Mouse (Mus musculus): Measurements from ENCODE around the gene Carns1. TPM values are rescaled to one million over a fixed set of nuclear protein-coding genes. Genes with fewer than 3 reads are reported as not detected.
A peak's percentile ranks its signal among the peaks of the same experiment; 100 is the strongest.
"Not testable (repeated sequence)": the region's sequence is repeated elsewhere in the genome, so short reads cannot be mapped to it uniquely, and the experiment has no call there.

Gene Carns1
- polyA plus RNA-seq, 1 experiment from 2014 or later: 3.1 TPM

DNA sequence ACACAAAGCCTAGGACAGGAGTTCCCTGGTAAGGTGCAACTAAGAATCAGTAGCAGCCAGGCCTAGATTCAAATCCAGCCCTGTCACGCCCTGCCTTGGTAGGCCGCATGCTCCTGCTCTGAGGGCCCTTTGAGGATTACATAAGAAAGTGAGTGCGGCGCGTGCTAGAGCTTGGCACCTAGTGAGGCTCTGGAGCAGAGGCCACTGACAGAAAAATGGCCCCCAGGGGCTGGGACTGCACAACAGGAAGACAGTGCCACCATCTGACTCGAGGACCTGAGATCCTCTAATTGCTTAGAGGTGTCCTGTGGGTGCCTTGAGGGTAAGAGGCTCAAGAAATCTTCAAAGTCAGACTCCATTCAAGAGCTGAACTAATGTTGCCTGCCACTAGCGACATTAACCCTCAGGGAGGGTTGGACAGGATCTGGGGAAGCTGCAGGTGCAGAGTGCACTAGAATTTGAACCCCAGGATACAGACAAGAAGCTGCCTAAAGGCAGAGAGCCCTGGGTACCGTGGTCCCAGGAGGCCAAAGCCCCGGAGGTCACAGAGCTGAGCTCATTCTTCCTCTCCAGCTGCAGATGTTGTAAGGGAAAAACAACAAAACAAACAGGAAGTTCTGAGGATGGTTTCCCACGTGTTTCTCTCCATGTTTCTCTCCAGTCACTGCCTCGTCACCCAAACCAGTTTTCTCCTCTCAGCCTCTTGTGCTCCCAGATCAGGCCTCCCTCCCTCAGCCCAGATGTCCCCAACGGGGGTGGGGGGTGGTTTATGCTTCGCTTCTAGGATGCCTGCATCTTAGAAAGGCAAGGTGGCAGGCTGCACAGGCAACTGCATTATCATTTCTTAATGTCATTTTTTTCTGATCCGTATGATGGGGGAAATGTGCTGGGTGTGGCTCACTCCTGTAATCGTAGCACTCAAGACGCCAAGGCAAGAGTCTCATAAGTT, 30.5 kb downstream of the Carns1 start:
- no peak overlapping the region for H3K4me2 ChIP-seq (ENCODE audit: low read depth, low read length)
- peaks cover 15% of the 10 kb centered on the region for H3K4me1 ChIP-seq (ENCODE audit: control insufficient read depth, insufficient read depth, low read length)
- no peaks in the 10 kb centered on the region for H3K9me3 ChIP-seq (replicated peaks; ENCODE audit: control insufficient read depth, low read length)
- H3K27ac ChIP-seq (ENCODE audit: low read length): 0 out of 2 replicates have a peak overlapping the region, but pooled peaks have one; percentile 12
- WGBS: 77% methylated on average over 16 of the region's 16 CpGs
- H3K27me3 ChIP-seq (ENCODE audit: control insufficient read depth, insufficient read depth, low read length): no peaks in the 10 kb centered on the region
- no peak overlapping the region for H3K4me3 ChIP-seq (replicated peaks; ENCODE audit: low read length)
- ATAC-seq (ENCODE audit: insufficient read depth, low FRiP score): no peak
- no peaks in the 10 kb centered on the region for H3K36me3 ChIP-seq (ENCODE audit: control insufficient read depth, insufficient read depth, low read length)
- H3K9ac ChIP-seq (ENCODE audit: low read length): no peak overlapping the region

DNA sequence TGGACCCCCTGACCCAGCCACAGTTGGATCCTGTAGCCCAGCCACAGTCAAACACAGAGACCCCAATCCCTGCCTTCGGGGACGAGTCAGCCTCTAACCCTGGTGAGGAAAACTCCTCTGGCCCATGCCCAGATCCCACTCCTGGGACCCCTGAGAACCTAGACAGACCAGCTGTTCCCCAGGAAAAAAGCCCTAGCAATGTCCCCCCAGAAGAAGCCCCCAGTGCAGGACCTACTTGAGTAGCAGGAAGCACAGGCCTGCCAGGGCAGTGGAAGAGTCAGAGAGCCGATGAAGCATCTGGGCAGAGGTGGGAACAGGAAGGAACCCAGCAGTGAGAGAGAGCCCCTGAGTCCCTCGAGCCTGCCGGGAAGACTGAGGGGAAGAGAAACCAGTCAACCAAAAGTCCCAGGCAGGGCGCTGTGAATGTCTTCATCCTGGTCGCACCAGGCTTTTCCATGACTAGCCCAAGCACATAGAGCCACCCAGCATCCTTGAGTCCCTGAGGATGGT, 31.5 kb downstream of the Carns1 start, which contains the start of gene Cabp4:
Gene Cabp4, minus strand, starts transcription at position 275 of the 510 bp plus-strand sequence.
- Histone ChIP-seq H3K4me1 (ENCODE audit: control insufficient read depth, insufficient read depth, low read length) (peaks cover 7% of the 10 kb centered on the region; the same call in 1 of the 2 replicates), H3K4me2 (ENCODE audit: low read depth, low read length) (no peak within 1 kb of the TSS), H3K4me3 (replicated peaks; ENCODE audit: low read length) (no peak within 1 kb of the TSS), H3K27me3 (ENCODE audit: control insufficient read depth, insufficient read depth, low read length) (no peaks in the 10 kb centered on the region), H3K9me3 (replicated peaks; ENCODE audit: control insufficient read depth, low read length) (no peaks in the 10 kb centered on the region), H3K27ac (ENCODE audit: low read length) (0 out of 2 replicates have a peak within 1 kb of the TSS, but pooled peaks have one; percentile 12), H3K36me3 (ENCODE audit: control insufficient read depth, insufficient read depth, low read length) (no peaks in the 10 kb centered on the region), H3K9ac (ENCODE audit: low read length) (no peak within 1 kb of the TSS)
- 73% methylated on average over 7 of the region's 7 CpGs for WGBS
- ATAC-seq (ENCODE audit: insufficient read depth, low FRiP score): no peak

DNA sequence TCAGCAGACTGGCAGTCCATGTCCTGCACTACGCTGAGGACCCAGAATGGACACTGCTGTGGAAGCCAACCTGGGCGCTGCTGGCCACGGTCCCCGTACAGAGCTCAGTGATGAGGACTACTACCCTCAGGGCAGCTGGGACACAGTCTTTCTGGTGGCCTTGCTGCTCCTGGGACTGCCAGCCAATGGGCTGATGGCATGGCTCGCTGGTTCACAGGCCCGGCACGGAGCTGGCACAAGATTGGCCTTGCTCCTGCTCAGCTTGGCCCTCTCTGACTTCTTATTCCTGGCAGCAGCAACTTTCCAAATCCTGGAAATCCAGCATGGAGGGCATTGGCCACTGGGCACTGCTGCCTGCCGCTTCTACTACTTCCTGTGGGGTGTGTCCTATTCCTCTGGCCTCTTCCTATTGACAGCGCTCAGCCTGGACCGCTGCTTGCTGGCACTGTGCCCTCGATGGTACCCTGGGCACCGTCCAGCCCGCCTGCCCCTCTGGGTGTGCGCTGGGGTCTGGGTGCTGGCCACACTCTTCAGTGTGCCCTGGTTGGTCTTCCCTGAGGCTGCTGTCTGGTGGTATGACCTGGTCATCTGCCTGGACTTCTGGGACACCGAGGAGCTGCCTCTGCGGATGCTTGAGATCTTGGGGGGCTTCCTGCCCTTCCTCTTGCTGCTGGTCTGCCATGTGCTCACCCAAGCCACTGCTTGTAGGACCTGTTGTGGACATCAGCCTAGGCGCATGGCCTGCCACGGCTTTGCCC, 32.7 kb downstream of the Carns1 start:
- no peak overlapping the region for H3K9ac ChIP-seq (ENCODE audit: low read length)
- no peaks in the 10 kb centered on the region for H3K27me3 ChIP-seq (ENCODE audit: control insufficient read depth, insufficient read depth, low read length)
- H3K27ac ChIP-seq (ENCODE audit: low read length): no peak overlapping the region
- H3K4me3 ChIP-seq (replicated peaks; ENCODE audit: low read length): no peak overlapping the region
- WGBS: 92% methylated on average over 18 of the region's 18 CpGs
- ATAC-seq (ENCODE audit: insufficient read depth, low FRiP score): no peak
- no peaks in the 10 kb centered on the region for H3K36me3 ChIP-seq (ENCODE audit: control insufficient read depth, insufficient read depth, low read length)
- H3K4me2 ChIP-seq (ENCODE audit: low read depth, low read length): no peak overlapping the region
- H3K4me1 ChIP-seq (ENCODE audit: control insufficient read depth, insufficient read depth, low read length): peaks cover under 1% of the 10 kb centered on the region; the same call in 1 of the 2 replicates
- no peaks in the 10 kb centered on the region for H3K9me3 ChIP-seq (replicated peaks; ENCODE audit: control insufficient read depth, low read length)

DNA sequence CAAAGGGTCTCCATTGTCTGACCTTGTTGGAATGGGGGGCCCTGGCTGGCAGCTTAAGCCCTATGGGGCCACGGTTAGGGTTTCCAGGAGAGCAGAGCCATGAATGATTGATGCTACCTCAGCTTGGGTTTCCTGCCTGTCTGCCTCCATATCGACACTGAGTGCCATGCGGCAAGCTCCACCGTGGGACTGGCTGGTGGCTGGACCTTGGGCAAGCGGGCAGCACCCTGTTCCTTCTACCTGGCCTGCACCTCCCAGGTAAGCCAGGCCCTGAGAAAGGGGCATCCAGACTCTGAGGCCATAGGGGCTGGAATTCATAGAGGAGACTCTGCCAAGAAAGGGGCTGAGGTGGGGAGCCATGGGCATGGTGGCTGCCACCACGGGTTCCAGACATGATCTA, 35.1 kb downstream of the Carns1 start:
- no peaks in the 10 kb centered on the region for H3K9me3 ChIP-seq (replicated peaks; ENCODE audit: control insufficient read depth, low read length)
- no peak overlapping the region for H3K27ac ChIP-seq (ENCODE audit: low read length)
- no peaks in the 10 kb centered on the region for H3K4me1 ChIP-seq (ENCODE audit: control insufficient read depth, insufficient read depth, low read length)
- no peak overlapping the region for H3K9ac ChIP-seq (ENCODE audit: low read length)
- ATAC-seq (ENCODE audit: insufficient read depth, low FRiP score): no peak
- H3K36me3 ChIP-seq (ENCODE audit: control insufficient read depth, insufficient read depth, low read length): no peaks in the 10 kb centered on the region
- H3K4me2 ChIP-seq (ENCODE audit: low read depth, low read length): no peak overlapping the region
- H3K4me3 ChIP-seq (replicated peaks; ENCODE audit: low read length): no peak overlapping the region
- no peaks in the 10 kb centered on the region for H3K27me3 ChIP-seq (ENCODE audit: control insufficient read depth, insufficient read depth, low read length)
- 65% methylated on average over 6 of the region's 6 CpGs for WGBS

DNA sequence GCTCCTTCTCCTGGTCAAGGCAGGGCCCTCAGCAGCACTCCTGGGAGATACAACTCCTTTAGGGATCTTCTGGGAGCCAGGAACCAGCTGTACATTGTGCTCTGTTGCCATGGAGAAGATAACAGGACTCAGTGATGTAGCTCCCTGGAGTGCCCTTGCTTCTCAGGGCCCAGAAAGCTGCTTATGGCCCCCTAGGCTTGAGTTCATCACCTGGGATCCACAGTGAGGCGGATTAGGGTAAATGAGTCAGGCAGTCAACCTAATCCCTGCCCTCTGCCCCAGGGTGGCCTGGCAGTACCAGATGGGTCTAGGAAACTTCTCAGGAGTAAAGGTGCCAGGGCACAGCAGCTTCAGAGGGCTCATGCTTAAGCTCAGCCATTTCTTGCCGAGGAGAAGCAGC, 35.8 kb downstream of the Carns1 start, which contains the start of gene Gpr152:
Gene Gpr152, plus strand, starts transcription at position 342 of the 400 bp plus-strand sequence.
- Histone ChIP-seq H3K36me3 (ENCODE audit: control insufficient read depth, insufficient read depth, low read length) (no peaks in the 10 kb centered on the region), H3K4me3 (replicated peaks; ENCODE audit: low read length) (no peak within 1 kb of the TSS), H3K27ac (ENCODE audit: low read length) (no peak within 1 kb of the TSS), H3K4me1 (ENCODE audit: control insufficient read depth, insufficient read depth, low read length) (no peaks in the 10 kb centered on the region), H3K9ac (ENCODE audit: low read length) (no peak within 1 kb of the TSS), H3K9me3 (replicated peaks; ENCODE audit: control insufficient read depth, low read length) (no peaks in the 10 kb centered on the region), H3K27me3 (ENCODE audit: control insufficient read depth, insufficient read depth, low read length) (no peaks in the 10 kb centered on the region), H3K4me2 (ENCODE audit: low read depth, low read length) (no peak within 1 kb of the TSS)
- no peak for ATAC-seq (ENCODE audit: insufficient read depth, low FRiP score)
- WGBS: 78% methylated on average over 2 of the region's 2 CpGs

DNA sequence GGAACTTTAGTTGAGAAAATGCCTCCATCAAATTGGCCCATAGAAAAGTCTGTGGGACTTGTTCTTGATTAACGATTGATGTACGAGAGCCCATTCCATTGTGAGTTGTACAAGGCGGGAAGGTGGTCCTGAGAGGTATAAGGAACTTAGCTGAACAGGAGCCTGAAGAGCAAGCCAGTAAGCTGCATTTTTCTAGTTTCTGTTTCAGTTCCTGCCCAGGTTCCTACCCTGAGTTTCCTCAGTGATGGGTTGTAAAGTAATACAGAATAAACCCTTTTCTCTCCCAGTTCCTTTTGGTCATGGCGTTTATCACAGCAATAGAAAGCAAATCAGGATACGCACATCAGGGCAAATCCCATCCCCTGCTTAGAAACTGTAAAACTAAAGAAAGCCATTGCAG, 37.4 kb downstream of the Carns1 start:
- Histone ChIP-seq H3K27me3 (ENCODE audit: control insufficient read depth, insufficient read depth, low read length) (no peaks in the 10 kb centered on the region), H3K4me3 (replicated peaks; ENCODE audit: low read length) (no peak overlapping the region), H3K27ac (ENCODE audit: low read length) (no peak overlapping the region), H3K4me1 (ENCODE audit: control insufficient read depth, insufficient read depth, low read length) (no peaks in the 10 kb centered on the region), H3K36me3 (ENCODE audit: control insufficient read depth, insufficient read depth, low read length) (peaks cover under 1% of the 10 kb centered on the region; the same call in 1 of the 2 replicates), H3K4me2 (ENCODE audit: low read depth, low read length) (no peak overlapping the region), H3K9me3 (replicated peaks; ENCODE audit: control insufficient read depth, low read length) (no peaks in the 10 kb centered on the region), H3K9ac (ENCODE audit: low read length) (no peak overlapping the region)
- no peak for ATAC-seq (ENCODE audit: insufficient read depth, low FRiP score)
- 77% methylated on average over 5 of the region's 5 CpGs for WGBS

DNA sequence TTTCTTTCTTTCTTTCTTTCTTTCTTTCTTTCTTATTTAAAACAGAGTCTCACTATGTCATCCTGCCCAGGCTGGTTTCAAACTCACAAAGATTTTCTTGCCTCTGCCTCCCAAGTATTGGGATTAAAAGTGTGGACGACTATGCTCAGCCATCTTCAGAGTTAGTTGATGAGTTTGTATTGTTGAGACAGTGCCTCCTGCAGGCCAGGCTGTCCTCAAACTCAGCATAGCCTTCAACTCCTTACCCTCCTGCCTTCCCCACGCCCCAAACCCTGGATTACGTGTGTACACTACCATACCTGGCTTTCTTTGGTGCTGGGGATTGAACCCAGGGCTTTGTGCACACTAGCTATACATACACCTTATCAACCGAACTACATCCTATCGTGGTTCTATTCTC, 38.8 kb downstream of the Carns1 start:
- H3K27me3 ChIP-seq (ENCODE audit: control insufficient read depth, insufficient read depth, low read length): no peaks in the 10 kb centered on the region
- no peak overlapping the region for H3K9ac ChIP-seq (ENCODE audit: low read length)
- WGBS: 76% methylated on average over 5 of the region's 5 CpGs
- no peaks in the 10 kb centered on the region for H3K9me3 ChIP-seq (replicated peaks; ENCODE audit: control insufficient read depth, low read length)
- no peaks in the 10 kb centered on the region for H3K4me1 ChIP-seq (ENCODE audit: control insufficient read depth, insufficient read depth, low read length)
- no peak overlapping the region for H3K27ac ChIP-seq (ENCODE audit: low read length)
- no peak overlapping the region for H3K4me2 ChIP-seq (ENCODE audit: low read depth, low read length)
- H3K36me3 ChIP-seq (ENCODE audit: control insufficient read depth, insufficient read depth, low read length): peaks cover 11% of the 10 kb centered on the region
- no peak overlapping the region for H3K4me3 ChIP-seq (replicated peaks; ENCODE audit: low read length)
- no peak for ATAC-seq (ENCODE audit: insufficient read depth, low FRiP score)

DNA sequence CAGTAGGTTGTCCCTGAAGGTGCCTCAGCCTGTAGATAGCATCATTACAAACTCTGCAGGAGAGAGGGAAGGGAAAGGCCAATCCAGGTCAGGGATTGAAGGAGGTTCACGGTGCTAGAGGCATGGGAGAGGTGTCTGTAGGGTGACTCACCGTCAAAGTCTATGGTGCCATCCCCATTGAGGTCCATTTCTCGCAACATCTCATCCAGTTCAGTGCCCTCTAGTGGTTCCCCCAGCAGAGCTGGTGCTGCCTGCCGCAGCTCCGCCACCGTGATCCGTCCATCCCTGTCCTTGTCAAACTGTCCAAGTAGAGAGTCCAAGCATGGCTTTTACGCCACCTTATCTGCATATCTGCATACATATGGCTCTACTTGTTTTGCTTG, 39.3 kb downstream of the Carns1 start:
- not testable (repeated sequence) for H3K27ac ChIP-seq (ENCODE audit: low read length); H3K4me2 ChIP-seq (ENCODE audit: low read depth, low read length); H3K4me1 ChIP-seq (ENCODE audit: control insufficient read depth, insufficient read depth, low read length); ATAC-seq (ENCODE audit: insufficient read depth, low FRiP score); H3K4me3 ChIP-seq (replicated peaks; ENCODE audit: low read length); H3K9me3 ChIP-seq (replicated peaks; ENCODE audit: control insufficient read depth, low read length); H3K27me3 ChIP-seq (ENCODE audit: control insufficient read depth, insufficient read depth, low read length); H3K9ac ChIP-seq (ENCODE audit: low read length)
- WGBS: 24% methylated on average over 8 of the region's 8 CpGs
- H3K36me3 ChIP-seq (ENCODE audit: control insufficient read depth, insufficient read depth, low read length): peaks cover 16% of the 10 kb centered on the region
